Mouse (Mus musculus) urinary bladder, adult 2 months (tissue): ENCODE data around the gene Gpsm1. TPM values are rescaled to one million over a fixed set of nuclear protein-coding genes. Genes with fewer than 3 reads are reported as not detected.

Experiments
- DNase-seq: peaks from one replicate; pipeline ENCODE4 v3.0.0; 2022; ENCODE audit warnings: low spot score
- polyA plus RNA-seq: library from polyadenylated mRNA; depleted of rRNA; stranded (reverse); fragments of >200 nt; gene quantifications from 2 replicates; pipeline ENCODE4 v1.2.3, GENCODE M21; 2012

Gene Gpsm1
- polyA plus RNA-seq, 1 experiment = 17.1 TPM

DNA sequence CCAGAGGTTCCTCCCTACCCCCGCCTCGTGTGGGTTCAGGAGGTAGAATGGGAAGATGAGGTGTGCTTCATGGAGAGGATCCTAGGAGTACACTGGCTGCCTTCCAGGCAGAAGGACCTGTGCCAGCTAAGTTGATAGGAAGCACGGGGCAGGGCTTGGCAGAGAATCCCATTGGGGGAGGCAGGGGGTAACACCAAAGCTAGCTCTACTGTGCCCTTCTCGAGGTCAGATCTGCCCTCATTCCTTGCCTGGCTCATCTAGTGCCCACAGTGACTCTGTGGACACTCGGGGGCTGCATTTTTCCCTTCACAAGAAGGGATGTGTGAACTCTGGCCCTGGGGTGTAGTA is 23.9 kb downstream of the Gpsm1 start:
- DNase-seq = no peak

DNA sequence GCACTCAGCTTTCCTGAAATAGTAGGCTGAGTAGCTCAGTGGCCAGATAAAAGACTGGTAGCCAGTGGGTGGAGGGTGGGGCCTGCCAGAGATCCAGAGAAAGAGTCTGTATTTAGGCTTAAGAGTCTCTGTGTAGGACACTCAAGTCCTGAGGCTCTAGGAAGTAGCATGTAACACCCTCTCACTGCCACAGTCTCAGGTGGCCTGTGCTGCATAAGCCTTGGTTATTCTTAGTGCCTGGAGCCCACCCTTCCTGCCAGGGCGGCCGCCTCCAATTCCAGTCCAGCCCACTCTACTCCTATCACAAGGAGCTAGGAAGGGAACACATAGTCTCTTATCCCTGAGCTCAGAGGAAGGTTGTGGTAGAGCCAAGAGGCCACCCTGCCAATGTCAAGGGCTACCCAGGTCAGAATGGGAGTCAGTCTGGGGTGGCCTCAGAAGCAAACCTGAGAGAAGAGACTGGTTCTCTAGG is 26.2 kb downstream of the Gpsm1 start:
- DNase-seq = no peak

DNA sequence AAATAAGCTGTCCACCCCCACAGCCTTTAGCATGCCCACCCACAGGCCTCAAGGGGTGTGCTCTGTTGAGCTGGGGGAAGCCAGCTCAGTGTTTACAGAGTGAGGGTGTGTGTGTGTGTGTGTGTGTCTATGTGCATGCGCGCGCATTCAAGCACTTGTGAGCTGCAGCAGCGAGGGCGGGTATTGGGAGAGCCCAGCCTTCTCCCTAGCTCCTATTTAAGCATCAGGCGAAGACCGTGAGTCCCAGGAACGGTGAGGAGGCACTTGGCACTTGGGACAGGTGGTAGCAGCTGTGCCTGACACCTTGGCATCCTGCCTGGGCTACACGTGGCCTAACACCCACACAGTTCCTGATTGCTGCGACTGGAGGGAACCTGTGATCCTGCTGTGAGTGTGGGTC is 26.7 kb downstream of the Gpsm1 start:
- no peak for DNase-seq

DNA sequence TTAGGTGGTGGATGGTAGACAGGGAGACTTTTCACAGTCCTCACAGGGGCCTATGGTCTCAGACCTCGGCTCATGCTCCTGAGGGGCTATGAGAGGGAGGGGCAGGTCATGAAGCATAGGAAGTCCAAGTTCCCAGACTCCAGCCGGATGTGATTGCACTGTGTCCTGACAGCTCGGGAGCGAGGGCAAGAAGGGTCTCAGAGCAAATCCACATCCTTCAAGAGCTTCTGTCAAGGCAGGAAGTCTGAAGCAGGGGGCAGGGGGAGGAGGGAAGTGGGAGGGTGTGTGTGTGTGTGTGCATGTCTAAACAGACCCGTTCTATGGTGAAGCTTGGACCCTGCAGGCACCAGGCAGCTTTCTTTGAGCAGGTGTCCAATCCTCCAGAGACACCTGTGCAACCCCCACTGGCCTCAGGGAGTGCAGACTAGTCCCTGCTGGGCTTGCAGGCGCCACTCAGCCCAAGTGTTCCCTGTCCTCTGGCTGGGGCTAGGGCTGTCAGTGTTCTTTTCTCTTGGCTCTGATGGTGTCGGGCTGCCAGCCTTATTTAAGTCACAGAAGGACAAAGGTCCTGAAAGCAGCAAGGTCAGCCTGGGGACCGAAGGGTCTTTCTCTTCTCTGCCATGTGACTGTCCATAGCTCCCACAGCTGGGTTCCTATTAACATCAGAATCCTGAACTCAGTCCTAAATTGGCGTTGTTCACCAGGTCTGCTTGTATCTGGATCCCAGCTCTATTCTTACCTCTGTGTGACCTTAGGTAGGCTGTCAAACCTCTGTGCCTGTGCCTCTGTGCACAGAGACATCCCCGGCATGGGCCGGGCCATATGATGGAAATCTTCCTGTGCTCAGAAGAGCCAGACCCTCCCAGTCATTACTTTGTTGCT is 27.5 kb downstream of the Gpsm1 start:
- no peak for DNase-seq

DNA sequence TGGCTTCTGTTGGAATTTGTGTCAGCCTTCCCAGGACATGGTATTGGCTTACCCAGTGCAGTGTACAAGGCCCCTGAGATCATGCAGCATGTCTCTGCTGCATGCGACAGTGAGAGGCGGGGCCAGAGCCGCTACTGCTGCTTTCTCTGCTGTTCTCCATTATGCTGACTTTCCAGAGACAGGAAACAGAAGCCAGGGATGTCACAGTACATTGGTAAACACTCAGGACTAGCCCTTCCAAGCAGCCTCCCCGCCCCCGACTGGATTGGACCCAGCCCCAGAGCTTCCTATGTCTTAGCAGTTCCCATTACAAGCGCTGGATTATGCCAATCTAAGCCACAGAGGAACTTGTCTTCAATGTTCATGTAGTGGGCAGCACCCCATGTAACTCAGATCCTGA is 32.9 kb downstream of the Gpsm1 start:
- DNase-seq = no peak

DNA sequence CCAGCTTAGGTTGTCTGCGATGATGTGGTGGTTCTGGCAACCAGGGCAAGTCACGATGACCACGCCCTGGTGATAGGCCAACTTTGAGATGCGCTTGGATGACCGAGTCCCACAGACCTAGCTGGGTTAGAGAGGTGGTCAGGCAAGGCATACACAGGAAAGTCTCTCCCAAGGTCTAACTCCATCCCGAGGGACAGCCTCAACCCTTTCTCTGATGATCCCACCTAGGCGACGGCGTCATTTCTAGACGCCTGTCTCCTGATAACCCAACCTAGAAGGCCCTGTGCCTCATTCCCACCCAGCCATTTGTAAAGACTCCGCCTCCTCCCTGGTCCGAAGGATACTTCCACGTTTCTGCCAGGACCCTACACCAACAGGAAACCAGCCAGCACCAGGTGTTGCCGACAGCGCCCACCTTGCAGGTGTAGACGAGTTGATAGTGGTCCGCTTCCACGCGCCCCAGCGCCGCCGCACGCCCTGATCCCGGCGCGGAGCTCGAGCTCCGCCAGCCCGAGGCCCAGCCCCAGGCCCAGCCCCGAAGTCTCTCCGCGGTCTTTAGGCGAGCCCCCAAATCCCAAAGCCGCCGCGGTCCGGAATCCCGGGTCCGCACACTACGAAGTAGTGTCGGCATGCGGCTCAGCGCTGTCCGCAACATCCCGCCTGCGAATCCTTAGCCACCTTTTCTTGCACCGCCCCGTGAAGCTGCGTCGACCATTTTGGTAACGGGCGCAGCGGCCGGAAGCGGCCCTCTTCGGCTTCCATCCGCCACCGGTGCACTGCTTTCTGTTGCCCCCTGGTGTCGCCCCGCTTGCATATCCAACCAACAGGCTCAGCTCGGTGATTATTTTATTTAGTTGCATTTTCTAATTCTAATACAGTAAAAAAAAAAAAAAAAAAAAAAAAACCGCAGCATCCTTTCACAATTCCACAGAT is 36.3 kb downstream of the Gpsm1 start, which contains the start of gene Dnlz:
Gene Dnlz, minus strand, starts transcription at position 753 of the 933 bp plus-strand sequence.
- DNase-seq = peak; percentile 87

DNA sequence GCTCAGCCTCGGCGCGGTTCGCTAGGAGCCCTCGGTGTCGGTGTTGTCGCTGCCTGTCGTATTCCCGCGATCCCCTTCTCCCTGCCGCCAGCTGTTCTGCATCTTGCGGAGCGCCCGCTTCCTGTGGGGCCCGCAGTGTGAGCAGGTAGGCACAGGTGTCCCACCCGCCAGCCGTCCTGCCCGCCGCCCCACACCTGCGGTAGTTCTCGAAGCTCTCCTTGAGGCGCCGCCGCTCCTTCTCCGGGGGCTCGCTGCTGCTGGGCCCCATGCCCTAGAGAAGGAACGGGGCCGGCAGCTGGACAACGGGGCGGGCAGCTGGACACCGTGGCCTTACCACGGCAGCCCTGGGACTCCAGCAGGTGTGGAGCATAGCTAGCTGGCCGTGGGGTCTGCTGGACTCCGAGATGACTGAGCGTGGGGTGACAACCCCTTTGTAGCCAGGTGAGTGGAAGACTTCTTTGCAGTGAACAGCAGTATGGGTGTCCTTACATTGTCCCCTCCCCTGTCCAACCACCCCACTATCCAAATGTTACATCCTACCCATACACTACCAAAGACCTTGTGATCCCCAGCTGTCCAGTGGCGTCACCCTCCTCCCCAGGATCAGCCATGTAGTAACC is 37.1 kb downstream of the Gpsm1 start:
- peak; percentile 49 for DNase-seq

DNA sequence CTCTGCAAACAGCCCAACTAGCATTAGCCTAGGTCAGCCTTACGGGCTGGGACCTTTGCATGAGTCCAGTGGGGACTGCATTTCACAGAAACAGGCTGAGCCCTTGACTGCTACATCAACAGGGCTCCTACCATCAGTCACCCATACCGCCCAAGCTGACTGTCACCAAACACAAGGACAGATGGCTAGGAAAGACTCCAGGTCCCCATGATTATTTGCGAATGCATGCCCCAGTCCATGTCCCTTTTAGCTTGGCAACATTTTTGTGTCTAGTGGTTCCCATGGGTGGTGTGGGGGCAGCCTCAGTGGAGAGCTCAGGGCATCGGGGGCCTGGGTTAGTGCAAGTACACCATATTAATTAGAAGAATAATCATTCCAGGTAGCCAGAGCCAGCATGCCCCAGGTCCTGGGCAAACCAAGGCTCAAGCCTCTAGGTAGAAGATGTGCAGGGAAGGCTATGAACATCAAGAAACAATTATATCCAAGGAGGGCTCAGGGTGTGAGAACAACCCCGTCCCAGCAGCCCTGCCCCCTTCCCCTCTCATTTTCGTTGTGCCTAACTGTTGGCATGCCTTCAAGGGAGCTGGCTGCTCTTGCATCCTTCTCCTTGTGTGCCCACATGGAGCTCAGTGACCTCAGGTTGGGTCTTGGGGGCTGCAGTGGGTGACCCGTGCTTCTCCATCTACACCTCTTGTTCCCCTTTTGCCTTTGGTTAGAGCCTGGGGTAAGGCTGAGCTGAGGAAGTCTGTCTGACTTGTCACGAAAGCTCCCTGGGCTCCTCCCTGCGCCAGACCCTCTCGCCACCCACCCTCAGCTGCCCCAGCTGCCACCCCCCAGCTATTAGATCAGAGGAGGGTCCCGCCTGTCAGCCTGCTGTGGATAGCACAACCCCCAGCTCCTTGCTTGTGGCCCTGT is 38.0 kb downstream of the Gpsm1 start:
- DNase-seq = no peak

DNA sequence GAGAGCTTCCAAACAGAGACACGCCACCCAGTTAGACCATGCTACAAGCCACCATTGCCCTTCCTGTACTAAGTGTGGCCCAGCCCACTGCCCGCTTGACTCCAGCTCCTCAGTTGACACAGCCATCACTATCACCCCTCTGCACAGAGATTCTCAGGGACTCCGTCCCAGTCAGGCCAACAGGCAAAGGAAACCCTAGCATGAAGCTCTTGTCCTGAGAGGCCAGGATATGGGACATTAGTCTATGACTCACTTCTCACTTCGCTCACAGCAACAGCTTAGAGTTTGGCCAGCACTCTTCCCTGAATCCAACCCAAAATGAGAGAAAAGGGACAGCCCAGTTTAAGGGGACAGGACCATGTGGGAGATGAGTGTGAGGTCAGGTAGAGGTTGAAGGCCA is 39.1 kb downstream of the Gpsm1 start:
- no peak for DNase-seq

DNA sequence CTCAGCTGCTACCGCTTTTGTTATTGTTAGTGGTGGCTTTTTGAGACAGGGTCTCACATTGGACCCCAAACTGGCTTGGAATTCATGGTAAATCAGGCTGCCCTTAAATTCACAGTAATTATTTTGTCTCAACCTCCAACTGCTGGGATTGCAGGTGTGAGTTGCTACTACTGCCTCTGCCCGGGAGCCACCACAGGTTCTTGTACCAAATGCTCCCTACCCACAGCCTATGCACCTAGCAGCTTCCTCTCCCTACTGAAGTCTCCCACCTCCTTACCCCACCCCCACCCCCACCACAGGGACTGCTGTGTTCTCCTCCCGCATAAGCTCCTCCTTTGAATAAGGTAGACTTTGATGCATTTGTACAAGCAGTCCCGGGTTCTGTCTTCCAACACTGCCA is 40.9 kb downstream of the Gpsm1 start:
- no peak for DNase-seq

DNA sequence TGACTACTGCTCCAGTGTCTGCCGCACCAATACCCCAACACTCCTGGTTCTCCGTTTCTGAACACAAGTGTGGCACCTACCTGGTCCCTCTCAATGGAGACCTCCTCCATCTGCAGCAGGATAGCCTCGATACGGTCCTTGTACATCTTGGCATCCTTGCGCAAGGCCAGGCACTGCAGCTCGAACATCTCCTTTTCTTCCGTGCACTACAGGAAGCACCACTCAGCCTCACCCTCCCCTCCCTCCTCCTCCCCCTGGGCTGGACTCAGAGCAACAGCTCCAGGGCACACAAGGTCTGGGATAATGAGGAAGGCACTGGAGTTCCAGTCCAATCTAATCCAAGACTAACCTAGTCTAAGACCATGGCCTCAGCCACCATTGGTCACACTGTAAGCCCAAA is 41.4 kb downstream of the Gpsm1 start:
- DNase-seq = no peak

DNA sequence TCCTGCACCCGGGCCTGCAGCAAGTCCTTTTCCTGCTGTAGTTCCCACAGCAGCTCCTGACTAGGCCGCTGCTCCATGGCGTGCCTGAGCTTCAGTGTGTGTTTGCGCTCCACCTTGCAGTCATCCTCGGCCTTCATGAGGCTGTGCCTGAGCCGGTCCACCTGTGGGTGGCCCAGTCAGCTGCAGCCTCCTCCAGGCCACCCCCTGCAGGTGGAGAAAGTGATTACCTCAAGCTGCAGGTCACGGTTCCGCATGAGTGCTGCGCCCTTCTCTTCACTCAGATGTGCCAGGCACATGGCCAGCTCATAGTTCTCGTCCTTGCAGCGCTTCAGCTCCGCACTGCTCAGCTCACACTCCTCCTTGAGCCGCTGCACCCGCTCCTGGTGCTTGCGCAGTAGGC is 42.2 kb downstream of the Gpsm1 start:
- DNase-seq = no peak

DNA sequence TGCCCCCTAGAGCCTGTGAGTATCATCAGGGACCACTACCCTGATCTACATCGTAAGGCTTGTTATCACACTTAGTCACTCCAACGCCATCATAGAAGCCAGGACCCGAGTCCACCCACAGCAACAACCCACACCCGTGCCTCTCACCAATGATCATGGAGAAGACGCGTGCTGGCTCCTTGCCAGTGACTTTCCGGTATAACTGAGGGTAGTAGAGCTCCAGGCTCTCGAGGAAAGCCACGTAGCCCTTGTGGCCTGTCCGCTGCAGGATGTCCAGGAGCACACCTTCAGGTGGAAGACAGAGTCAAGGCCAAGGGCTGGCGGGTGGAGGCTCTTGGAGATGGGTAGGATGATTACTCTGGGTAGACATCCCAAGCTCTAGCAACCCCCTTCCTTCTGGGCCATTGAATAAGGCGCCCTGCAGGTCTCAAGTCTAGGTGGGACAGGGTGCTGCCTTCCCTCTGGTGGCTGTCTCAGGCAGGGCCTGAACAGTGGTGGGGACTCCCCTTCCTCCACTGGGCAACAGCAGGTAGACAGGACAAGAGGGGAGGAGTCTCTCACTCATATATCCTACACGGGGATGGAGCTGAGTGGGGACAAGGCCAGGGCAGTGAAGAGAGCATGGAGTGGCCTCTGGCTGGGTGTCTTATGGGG is 43.5 kb downstream of the Gpsm1 start:
- no peak for DNase-seq

DNA sequence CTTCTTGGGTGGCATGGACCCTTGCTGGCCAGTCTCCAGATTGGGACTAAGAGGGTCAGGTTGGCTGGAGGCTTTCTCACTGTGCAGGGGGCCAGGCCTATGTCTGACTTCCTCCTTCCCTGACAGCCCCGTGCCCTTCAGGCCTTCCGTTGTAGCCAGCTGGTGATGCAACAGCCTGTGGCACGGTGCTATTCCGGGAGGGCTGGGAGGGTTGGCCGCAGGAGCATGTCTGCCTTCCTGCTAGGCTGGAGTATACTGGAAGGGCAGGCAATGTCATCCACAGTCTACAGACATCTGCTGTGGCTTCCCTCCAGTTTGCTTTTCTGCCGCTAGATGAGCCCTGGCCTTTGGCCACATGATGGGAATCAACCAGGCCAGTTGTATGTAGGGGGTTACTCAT is 44.7 kb downstream of the Gpsm1 start:
- DNase-seq = no peak

DNA sequence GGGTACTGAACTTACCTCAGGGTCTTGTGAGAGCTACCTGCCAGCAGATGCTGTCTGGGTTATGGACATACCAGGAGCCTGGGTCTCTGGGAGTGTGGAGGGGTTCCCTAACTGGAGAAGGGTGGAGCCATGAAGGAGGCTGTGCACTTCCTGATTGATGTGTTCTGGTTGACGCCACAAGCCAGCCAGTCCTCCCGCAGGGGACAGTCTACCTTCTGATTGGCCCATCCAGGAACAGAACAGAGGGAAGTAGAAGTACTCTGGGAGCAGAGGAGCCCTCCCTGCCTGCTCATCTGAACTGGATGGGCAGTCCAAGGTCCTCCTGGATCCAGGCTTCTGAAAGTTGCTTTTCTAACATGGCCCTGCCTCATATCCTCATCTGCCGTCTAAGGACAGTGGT is 45.5 kb downstream of the Gpsm1 start, which contains the start of gene Card9:
Gene Card9, minus strand, starts transcription at position 147 of the 400 bp plus-strand sequence.
- DNase-seq = no peak

DNA sequence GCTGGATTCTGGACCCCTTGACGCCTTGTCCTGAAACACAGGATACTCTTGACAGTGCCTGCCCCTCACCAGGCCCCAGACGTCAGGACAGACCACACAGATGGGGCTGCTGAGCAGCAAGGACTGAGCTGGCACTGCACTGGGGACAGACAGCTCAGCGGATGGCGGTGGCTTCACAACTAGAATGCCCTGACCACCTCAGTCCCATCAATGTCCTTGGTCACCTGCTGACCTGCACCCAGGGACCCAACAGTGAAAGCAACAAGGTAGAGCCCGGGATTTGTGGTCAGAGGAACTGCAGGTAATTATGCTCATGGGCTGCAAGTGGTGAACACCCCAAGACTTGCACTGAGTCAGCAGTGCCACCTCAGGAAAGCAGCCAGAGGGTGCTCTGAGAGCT is 47.7 kb downstream of the Gpsm1 start:
- no peak for DNase-seq

DNA sequence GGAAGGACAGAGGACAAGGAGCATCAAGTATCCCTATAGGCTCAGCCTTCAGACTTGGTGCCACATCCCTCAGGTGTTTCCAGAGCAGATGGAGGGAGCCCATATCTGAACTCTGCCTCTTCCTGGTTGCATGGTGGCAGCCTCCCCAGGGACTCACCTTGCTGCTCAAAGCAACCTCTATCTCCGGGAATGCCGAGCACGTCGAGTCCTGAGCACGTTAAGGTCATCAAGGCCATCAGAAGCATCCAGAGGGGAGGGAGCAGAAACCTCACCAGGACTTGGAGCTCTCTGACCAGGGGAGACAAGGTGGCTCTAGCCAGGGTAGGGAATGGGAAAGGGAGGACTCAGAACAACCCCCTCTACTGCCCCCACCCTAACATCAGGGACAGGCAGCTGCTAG is 48.2 kb downstream of the Gpsm1 start:
- no peak for DNase-seq

DNA sequence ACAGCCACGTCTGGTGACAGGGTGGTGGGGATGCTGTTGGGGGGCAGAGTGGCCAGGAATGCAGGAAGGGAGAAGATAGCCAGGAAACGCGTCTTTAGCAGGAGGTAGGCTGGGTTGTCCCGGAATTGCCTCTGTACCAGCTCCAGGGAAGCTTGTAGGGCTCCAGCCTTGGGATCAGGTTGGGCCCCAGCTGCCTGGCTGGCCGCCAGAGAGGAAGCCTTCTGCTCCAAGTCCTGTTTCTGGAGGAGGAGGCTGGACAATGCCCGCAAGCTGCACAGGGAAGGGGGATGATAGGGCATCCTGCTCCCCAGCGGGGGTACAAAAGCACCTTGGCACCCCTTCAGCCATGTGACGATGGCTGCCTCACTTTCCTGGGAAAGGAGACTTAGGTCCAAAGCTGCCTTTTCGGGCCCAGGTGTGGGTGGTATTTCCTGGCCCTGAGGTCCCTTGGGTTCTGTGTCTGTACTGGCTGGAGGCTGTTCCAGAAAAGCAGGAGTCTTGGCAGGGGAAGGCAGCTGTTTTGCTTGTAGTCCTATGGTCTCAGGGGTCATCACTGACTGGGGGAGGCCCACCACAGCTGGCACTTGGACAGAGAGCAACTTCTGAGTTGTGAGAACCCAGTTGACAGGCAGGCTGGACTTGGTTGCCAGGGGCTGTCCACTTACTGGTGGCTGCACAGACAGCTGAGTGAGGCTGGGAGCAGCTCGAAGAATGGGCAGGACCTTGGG is 49.6 kb downstream of the Gpsm1 start:
- DNase-seq = no peak

DNA sequence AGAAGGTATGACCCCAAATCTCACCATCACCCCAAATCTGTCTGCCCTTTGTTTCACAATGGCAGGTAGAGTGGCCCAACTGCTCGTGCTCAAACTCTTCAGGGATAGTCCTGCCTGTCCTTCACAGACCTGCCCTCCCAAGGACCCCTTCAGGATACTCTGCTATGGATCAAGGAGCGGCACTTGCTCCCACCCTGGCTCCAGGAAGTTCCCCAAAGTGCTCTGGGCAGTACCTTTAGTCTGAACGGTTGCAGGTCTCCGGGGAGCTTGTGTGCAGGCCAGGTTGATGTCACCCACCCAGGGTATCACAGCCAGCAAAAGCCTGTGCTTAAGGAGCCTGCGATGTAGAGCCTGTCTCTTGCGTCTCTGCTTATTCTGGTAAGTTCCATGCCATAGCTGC is 52.6 kb downstream of the Gpsm1 start:
- DNase-seq = no peak

DNA sequence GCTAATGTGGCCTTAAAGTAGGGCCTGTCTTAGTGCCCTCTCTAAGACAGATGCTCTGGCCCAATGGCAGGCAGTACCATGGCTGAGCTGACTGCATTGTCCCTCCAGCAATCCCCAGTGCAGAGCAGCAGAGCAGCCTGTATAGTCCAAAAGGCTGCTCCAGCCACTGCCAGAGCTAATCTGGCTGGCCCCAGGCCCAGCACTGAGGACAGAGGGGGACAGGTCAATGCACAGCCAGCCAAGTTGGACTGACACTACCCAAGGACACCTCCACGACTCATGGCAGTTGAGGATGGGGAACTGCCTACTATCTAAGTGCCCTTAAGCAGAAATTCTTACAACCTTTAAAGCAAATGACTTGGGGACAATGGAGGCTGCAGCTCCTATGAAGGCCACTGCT is 53.3 kb downstream of the Gpsm1 start:
- DNase-seq = no peak
